Mouse (Mus musculus) layer of hippocampus, postnatal 36 days (tissue): ENCODE measurements at regions not wholly inside any gene's neighbourhood (a gene's known extent, or its start where the extent isn't known, plus 50 kb on each side); places are given as distances from the start of the nearest gene placed in this dataset.
"Not testable (repeated sequence)": the region's sequence is repeated elsewhere in the genome, so short reads cannot be mapped to it uniquely, and the experiment has no call there.

Source experiments
- DNase-seq, 2 experiments: peaks; one replicate each; pipeline ENCODE4 v3.0.0; 2022

- DNase-seq, result no peak
These were observed 391.2 kb downstream of the Fign start for GRCm38 (mm10) chr2:63706643-63707042.

GRCm38 (mm10) chr2:63706183-63706582, 391.7 kb downstream of the Fign start:
- no peak for DNase-seq

GRCm38 (mm10) chr2:63702333-63703096, 395.3 kb downstream of the Fign start:
- DNase-seq, result peak; percentile 17 to 21

DNA sequence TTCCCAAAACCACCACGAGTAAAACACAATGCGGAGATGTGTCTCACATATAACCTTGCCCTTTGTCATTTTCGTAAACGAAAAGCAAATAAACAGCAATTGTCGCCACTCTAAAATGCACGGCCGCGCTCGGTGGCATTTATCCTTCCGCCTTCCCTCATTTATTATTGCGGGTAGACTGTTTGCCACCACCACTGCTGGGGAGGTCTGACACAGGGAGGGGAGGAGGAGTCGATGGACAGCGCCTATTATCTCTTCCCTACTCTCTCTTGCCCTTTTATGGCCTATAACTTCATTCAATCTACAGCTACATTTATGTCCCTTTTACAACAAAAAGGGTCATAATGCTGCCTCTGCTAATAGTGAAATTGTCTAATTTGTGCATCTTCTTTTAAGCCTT, 396.0 kb downstream of the Fign start:
- peak in 1 of 2 experiments; percentile 2 for DNase-seq

GRCm38 (mm10) chr2:63700255-63700654, 397.6 kb downstream of the Fign start:
- no peak for DNase-seq

DNA sequence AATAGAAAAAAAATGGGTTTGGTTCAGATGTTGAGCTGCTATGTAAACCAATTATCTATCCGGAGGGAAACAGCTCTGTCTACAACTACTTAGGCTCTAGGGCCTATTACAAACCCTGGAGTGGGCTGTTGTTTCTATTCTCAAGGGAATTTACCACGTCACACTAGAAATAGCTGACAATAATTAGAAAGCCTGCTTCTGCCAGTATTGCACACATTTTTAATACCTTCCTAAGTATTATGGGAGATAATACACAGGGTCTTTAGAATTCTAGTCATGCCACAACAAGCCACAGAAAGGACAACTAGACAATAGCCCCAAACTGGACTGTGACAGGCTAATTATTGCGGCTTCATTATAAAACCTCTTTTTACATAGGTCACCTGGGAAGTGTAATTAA, 428.1 kb downstream of the Fign start:
- no peak for DNase-seq

GRCm38 (mm10) chr2:63668784-63669183, 429.1 kb downstream of the Fign start:
- no peak for DNase-seq

DNA sequence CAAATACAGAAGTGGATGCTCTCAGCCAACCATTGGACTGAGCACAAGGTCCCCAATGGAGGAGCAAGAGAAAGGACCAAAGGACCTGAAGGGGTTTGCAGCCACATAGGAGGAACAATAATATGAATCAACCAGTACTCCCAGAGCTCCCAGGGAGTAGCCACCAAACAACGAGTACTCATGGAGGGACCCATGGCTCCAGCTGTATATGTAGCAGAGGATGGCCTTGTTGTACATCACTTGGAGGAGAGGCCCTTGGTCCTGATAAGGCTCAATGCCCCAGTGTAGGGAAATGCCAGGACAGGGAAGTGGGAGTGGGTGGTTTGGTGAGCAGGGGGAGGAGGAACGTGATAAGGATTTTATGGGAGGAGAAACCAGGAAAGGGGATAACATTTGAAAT, 437.9 kb downstream of the Fign start:
- not testable (repeated sequence) for DNase-seq
